Mouse (Mus musculus) liver, embryonic 15.5 days (tissue): Measurements from ENCODE around the gene Syne2. TPM values are rescaled to one million over a fixed set of nuclear protein-coding genes. Genes with fewer than 3 reads are reported as not detected.

ENCODE experiments used
- ATAC-seq: fragments of 200-750 bp; cut with Nextera tagmentation; 2 replicates; pipeline ENCODE4 v1.8.0; 2017; ENCODE audit warnings: moderate number of reproducible peaks, mild to moderate bottlenecking, moderate library complexity; ENCODE audit not compliant: insufficient read depth
- H3K27ac ChIP-seq: fragments of 300-500 bp; sonication (generic); replicated peaks from 2 replicates; pipeline ENCODE4 v1.5.1; 2015; ENCODE audit warnings: mild to moderate bottlenecking, inconsistent platforms
- H3K27me3 ChIP-seq: fragments of 300-500 bp; sonication (generic); 2 replicates; pipeline ENCODE4 v1.6.1; 2015; ENCODE audit warnings: mild to moderate bottlenecking, inconsistent platforms
- H3K36me3 ChIP-seq: fragments of 300-500 bp; sonication (generic); replicated peaks from 2 replicates; pipeline ENCODE4 v1.6.1; 2015; ENCODE audit warnings: moderate library complexity, mild to moderate bottlenecking, inconsistent platforms
- H3K4me1 ChIP-seq: fragments of 300-500 bp; sonication (generic); replicated peaks from 2 replicates; pipeline ENCODE4 v1.6.1; 2015; ENCODE audit warnings: inconsistent platforms
- H3K4me2 ChIP-seq: fragments of 300-500 bp; sonication (generic); 2 replicates; pipeline ENCODE4 v1.6.1; 2015; ENCODE audit warnings: moderate library complexity, mild to moderate bottlenecking, inconsistent platforms
- H3K4me3 ChIP-seq: fragments of 300-500 bp; sonication (generic); replicated peaks from 2 replicates; pipeline ENCODE4 v1.5.1; 2015; ENCODE audit warnings: mild to moderate bottlenecking, inconsistent platforms
- H3K9ac ChIP-seq: fragments of 300-500 bp; sonication (generic); 2 replicates; pipeline ENCODE4 v1.6.1; 2015; ENCODE audit warnings: moderate library complexity, mild to moderate bottlenecking, inconsistent platforms
- H3K9me3 ChIP-seq: fragments of 300-500 bp; sonication (generic); replicated peaks from 2 replicates; pipeline ENCODE4 v1.6.1; 2016; ENCODE audit warnings: inconsistent platforms
- WGBS: fragments of 180-500 bp; shearing (Covaris S2); methylation state at CpG from one replicate; pipeline ENCODE4 v1.1.7; 2015; ENCODE audit warnings: mixed read lengths; ENCODE audit not compliant: insufficient replicate concordance; 5-methylcytosine and 5-hydroxymethylcytosine counted together
- polyA plus RNA-seq: library from polyadenylated mRNA; unstranded; fragments of >200 nt; fragmentation: Nextera tagmentation; extraction: Ambion mirVana; gene quantifications from 2 replicates; pipeline ENCODE4 v1.2.1, GENCODE M21; 2015

Gene Syne2
- polyA plus RNA-seq, 1 experiment from 2014 or later, result 5.1 TPM

DNA sequence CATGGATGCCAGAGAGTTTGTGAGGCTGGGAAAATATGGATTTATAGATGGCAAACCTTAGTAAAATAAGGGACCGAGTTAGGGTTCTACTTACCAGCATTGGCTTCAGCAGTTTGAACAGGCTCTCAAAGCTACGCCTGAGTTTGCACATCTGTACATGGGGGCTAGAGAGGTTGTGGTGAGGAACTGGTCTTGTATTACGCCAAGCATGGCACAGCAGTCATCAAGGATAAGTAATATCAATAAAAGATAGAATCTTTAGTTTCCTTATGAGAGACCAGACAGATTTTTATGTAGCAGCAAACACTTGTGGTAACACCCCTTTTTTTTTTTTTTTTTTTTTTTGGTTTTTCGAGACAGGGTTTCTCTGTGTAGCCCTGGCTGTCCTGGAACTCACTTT lies 194.9 kb downstream of the Syne2 start:
- H3K9ac ChIP-seq, result no peak overlapping the region
- no peak for ATAC-seq
- no peaks in the 10 kb centered on the region for H3K9me3 ChIP-seq
- H3K27me3 ChIP-seq, result no peaks in the 10 kb centered on the region
- no peak overlapping the region for H3K4me2 ChIP-seq
- H3K4me1 ChIP-seq, result no peaks in the 10 kb centered on the region
- H3K27ac ChIP-seq, result no peak overlapping the region
- H3K36me3 ChIP-seq, result no peaks in the 10 kb centered on the region
- no peak overlapping the region for H3K4me3 ChIP-seq
- WGBS, result 61% methylated on average over 3 of the region's 4 CpGs

DNA sequence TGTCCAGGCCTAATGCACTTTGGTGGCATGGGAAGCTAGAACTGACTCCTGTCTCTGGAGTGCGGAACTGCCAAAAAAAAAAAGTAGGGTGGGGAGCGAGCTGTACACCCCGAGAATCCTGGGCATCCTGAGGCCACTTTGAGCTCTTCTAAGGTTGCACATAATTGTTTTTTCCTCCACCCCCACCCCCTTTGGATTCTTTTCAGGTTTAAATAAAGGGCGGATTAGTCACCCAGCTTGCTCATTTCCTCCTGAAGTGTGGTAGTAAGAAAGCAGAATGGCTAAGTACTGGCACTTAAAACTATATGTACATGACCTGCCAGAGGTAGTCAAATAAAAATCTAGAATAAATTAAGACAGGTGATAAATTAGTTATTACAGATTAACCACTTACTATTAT lies 195.5 kb downstream of the Syne2 start:
- Histone ChIP-seq H3K9ac (no peak overlapping the region), H3K4me2 (no peak overlapping the region), H3K27me3 (no peaks in the 10 kb centered on the region), H3K9me3 (no peaks in the 10 kb centered on the region), H3K36me3 (no peaks in the 10 kb centered on the region), H3K4me1 (no peaks in the 10 kb centered on the region), H3K27ac (no peak overlapping the region), H3K4me3 (no peak overlapping the region)
- no peak for ATAC-seq
- 64% methylated on average over 4 of the region's 4 CpGs for WGBS

DNA sequence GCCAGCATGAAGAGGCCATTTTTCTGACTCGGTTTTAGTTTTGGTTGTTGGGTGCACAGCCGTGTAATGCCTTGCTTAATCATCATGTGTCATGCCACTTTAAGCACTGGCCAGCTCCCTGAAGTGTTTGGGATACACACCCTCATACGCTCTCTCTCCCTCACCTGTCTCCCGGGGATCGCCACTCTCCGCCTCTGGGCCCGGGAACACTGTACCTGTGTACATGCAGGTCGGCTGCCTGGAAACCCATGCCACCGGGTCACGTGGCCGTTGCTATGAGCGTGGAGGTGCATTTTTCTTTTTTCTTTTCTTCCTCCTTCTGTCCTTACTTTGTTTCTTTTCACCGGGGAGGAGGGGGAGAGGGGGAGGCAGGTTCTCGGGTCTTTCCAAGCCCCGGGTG lies 197.1 kb downstream of the Syne2 start:
- no peaks in the 10 kb centered on the region for H3K27me3 ChIP-seq
- H3K4me3 ChIP-seq, result no peak overlapping the region
- no peaks in the 10 kb centered on the region for H3K36me3 ChIP-seq
- WGBS, result 70% methylated on average over 15 of the region's 15 CpGs
- no peak overlapping the region for H3K9ac ChIP-seq
- no peaks in the 10 kb centered on the region for H3K9me3 ChIP-seq
- ATAC-seq, result no peak
- H3K27ac ChIP-seq, result no peak overlapping the region
- H3K4me1 ChIP-seq, result no peaks in the 10 kb centered on the region
- no peak overlapping the region for H3K4me2 ChIP-seq

DNA sequence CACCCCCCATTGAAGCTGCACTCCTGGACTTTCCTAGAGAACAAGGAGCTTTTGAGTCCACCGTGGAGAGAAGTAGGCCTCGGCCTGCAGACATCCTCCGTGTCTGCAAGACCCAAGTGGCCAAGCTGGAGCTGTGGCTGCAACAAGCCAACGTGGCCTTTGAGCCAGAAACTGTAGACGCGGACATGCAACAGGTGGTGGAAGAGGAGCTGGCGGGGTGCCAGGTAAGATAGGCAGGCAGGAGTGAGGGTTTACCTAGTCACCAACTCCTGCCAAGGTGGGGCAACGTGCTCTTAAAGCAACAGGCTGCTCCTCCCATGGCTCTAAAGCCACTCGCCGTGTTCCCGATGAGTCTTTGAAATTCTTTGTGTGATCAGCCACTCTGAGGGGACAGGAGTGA lies 197.6 kb downstream of the Syne2 start:
- Histone ChIP-seq H3K27ac (no peak overlapping the region), H3K4me3 (no peak overlapping the region), H3K36me3 (no peaks in the 10 kb centered on the region), H3K9me3 (no peaks in the 10 kb centered on the region), H3K4me2 (no peak overlapping the region), H3K27me3 (no peaks in the 10 kb centered on the region), H3K4me1 (no peaks in the 10 kb centered on the region), H3K9ac (no peak overlapping the region)
- 78% methylated on average over 11 of the region's 11 CpGs for whole genome bisulfite sequencing
- ATAC-seq, result no peak

DNA sequence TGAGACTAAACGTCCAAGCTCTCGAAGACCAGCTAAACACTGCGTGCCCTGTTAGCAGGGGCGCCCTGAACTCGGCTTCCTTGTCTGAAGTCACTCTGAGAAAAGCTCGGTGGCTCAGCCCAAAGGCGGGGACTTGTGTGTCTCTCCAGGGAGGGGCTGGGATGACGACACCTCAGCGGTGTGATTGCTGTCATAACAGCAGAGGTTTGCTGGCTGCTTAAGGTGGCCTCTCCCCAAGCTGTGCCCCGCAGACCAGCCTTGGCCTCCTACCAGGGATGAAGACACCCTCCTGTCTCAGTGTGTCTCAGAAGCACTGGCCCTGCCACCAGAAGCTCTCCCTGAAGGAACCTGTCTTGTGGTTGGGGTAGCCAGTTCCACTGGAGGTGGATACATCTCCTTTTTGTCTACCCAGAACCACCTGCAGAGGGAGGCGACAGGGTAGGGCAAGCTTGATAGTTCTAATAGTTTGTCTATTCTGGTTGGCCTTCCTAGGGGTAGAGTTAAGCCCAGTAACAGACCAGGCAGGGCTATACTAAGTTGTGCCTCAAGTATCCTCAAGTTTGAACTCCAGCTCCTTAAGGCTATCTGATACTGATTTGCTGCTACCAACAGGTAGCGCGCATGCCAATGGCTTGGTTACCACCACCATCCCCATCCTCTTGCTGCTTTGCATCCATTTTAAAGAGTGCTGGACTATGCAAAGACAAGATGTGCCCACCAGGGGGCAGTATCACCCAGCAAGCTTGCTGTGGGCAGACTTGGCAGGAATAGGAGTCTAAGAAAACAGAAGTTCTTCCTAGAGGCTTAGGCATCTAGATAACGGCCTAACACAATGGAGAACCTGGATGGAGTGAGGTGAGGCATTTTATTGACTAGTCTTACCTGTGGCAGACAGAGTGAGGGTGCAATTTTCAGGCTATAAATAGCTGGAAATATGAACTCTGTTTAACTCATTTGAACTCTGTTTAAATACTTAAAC lies 198.5 kb downstream of the Syne2 start:
- 63% methylated on average over 14 of the region's 14 CpGs for WGBS
- no peaks in the 10 kb centered on the region for H3K4me1 ChIP-seq
- H3K27me3 ChIP-seq, result no peaks in the 10 kb centered on the region
- no peaks in the 10 kb centered on the region for H3K9me3 ChIP-seq
- H3K4me2 ChIP-seq, result no peak overlapping the region
- no peak for ATAC-seq
- H3K4me3 ChIP-seq, result no peak overlapping the region
- no peak overlapping the region for H3K27ac ChIP-seq
- no peak overlapping the region for H3K9ac ChIP-seq
- H3K36me3 ChIP-seq, result no peaks in the 10 kb centered on the region

DNA sequence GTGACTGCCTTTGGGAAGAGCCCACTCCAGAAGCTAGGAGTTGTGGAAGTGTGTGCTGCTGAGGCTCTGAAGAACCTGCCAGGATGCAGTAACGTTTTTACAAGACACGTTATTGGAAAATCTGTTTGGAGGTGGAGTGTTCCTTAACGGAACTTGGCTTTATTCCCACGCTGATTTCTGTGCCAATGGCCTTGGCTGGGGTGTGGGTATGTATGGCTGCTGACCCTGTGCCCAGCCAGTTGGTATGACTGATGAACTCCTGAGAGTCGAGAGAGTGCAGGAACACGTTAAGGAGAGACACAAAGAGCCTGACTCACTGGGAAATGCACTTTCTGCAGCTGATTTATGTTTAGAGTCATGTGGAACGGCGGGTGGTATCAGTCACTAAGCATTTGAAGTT lies 200.7 kb downstream of the Syne2 start:
- Histone ChIP-seq H3K4me2 (no peak overlapping the region), H3K4me1 (no peaks in the 10 kb centered on the region), H3K36me3 (no peaks in the 10 kb centered on the region), H3K9ac (no peak overlapping the region), H3K27ac (no peak overlapping the region), H3K4me3 (no peak overlapping the region), H3K27me3 (no peaks in the 10 kb centered on the region), H3K9me3 (no peaks in the 10 kb centered on the region)
- WGBS, result 66% methylated on average over 8 of the region's 8 CpGs
- no peak for ATAC-seq

DNA sequence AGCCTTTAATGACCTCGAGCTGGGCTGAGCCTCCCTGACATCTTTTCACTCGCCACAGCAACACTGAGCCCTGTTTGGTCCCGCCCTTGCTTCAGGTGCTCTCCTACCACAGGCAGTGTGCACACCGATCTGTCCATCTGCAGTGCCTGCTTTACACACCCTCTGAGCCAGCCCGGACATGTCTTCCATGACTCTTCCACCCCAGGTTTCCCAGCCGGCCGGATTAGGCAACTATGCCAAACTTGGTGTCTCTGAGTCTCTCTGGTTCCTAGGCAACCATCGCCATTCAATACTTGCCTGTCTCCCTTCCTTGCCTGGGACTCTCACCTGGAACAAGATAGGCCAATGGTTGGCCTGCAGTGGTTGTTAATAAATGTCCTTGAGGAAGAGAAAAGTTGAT lies 224.4 kb downstream of the Syne2 start:
- ATAC-seq, result no peak
- Histone ChIP-seq H3K4me3 (no peak overlapping the region), H3K27me3 (no peaks in the 10 kb centered on the region), H3K36me3 (no peaks in the 10 kb centered on the region), H3K4me2 (no peak overlapping the region), H3K9ac (no peak overlapping the region), H3K27ac (no peak overlapping the region), H3K9me3 (no peaks in the 10 kb centered on the region), H3K4me1 (no peaks in the 10 kb centered on the region)
- WGBS, result 77% methylated on average over 8 of the region's 8 CpGs

DNA sequence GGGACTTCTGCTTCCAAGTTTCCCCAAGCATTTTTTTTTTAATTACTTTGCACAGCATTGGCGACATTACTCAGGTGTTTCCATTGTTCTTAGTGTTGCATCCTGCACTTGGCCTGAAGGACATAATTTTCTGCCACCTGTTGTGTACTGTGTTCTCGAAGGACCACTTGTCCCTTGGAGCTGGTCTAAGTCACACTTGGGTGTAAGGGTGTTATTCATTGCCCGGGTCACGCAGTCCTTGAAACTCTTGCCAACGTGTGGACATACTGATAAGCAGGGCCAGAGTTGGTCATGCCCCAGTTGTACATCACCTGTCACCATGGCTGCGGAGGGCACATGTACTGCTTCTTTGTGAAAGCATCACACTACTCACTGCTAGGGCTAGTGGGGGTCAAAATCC lies 228.6 kb downstream of the Syne2 start:
- Histone ChIP-seq H3K9me3 (no peaks in the 10 kb centered on the region), H3K9ac (no peak overlapping the region), H3K4me3 (no peak overlapping the region), H3K36me3 (no peaks in the 10 kb centered on the region), H3K4me2 (no peak overlapping the region), H3K4me1 (no peaks in the 10 kb centered on the region), H3K27ac (no peak overlapping the region), H3K27me3 (no peaks in the 10 kb centered on the region)
- WGBS, result 68% methylated on average over 6 of the region's 6 CpGs
- no peak for ATAC-seq

DNA sequence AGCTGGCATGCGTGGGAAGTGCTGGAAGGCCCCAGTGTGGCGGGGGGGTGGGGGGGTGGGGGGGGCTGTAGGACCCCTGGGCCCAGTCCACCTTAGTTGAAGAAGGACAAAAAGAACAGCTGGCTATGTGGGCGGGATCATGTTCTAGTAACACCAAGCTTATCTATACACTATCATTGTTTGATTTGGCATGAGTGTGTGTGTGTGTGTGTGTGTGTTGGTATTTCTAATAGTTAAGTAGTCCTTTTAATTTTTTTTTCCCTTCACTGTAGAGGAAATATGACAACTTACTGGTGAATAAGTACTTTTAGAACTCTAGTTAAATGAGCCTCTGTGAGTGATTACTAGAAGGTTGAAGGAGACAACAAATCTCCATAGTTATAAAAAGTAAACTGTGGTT lies 230.0 kb downstream of the Syne2 start:
- H3K27me3 ChIP-seq, result no peaks in the 10 kb centered on the region
- no peak overlapping the region for H3K9ac ChIP-seq
- no peak overlapping the region for H3K27ac ChIP-seq
- 52% methylated on average over 3 of the region's 3 CpGs for WGBS
- H3K4me3 ChIP-seq, result no peak overlapping the region
- no peaks in the 10 kb centered on the region for H3K9me3 ChIP-seq
- H3K36me3 ChIP-seq, result no peaks in the 10 kb centered on the region
- no peaks in the 10 kb centered on the region for H3K4me1 ChIP-seq
- no peak overlapping the region for H3K4me2 ChIP-seq
- no peak for ATAC-seq

DNA sequence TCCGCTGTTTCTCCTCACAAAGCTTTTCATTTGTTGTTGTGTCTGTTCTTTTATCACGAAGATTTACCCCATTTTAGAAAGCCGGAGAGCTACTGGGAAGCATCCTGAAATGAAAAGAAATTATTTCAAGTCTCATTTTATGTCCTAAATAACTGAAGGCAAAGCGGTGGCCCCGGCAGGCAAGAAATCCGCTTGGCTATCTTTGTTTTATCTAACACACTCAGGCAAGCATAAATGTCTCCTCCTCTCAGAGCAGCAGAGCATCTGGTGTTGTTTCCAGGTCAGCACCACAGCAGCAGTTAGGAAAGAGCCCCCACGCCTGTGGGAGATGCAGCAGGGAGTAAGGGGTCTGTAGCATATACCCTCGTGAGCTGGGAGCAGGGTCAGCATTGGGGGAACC lies 230.7 kb downstream of the Syne2 start:
- 64% methylated on average over 8 of the region's 8 CpGs for WGBS
- H3K27me3 ChIP-seq, result no peaks in the 10 kb centered on the region
- no peaks in the 10 kb centered on the region for H3K4me1 ChIP-seq
- H3K9ac ChIP-seq, result no peak overlapping the region
- no peak overlapping the region for H3K27ac ChIP-seq
- ATAC-seq, result no peak
- H3K4me2 ChIP-seq, result no peak overlapping the region
- no peak overlapping the region for H3K4me3 ChIP-seq
- H3K36me3 ChIP-seq, result no peaks in the 10 kb centered on the region
- H3K9me3 ChIP-seq, result no peaks in the 10 kb centered on the region

DNA sequence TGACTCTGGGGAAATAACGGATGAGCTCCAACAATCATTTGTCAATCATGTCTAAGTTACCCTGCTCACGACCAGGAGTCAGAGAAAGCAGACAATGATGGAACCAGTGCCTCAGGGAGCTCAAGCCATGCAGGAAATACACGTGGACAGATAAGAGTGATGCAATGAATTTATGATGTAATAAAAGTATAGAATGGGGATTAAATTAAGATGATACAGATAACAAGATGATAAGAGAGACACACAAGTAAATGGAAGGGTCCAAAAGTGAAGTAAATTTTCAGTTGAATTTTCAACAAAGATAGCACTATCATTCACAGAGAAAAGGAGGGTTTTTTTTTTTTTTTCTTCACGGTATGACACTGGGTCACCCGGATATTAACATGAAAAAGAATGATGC lies 231.4 kb downstream of the Syne2 start:
- H3K36me3 ChIP-seq, result no peaks in the 10 kb centered on the region
- H3K4me3 ChIP-seq, result no peak overlapping the region
- H3K4me1 ChIP-seq, result no peaks in the 10 kb centered on the region
- no peak for ATAC-seq
- H3K9ac ChIP-seq, result no peak overlapping the region
- no peak overlapping the region for H3K4me2 ChIP-seq
- no peaks in the 10 kb centered on the region for H3K27me3 ChIP-seq
- WGBS, result 44% methylated on average over 5 of the region's 5 CpGs
- no peaks in the 10 kb centered on the region for H3K9me3 ChIP-seq
- H3K27ac ChIP-seq, result no peak overlapping the region

DNA sequence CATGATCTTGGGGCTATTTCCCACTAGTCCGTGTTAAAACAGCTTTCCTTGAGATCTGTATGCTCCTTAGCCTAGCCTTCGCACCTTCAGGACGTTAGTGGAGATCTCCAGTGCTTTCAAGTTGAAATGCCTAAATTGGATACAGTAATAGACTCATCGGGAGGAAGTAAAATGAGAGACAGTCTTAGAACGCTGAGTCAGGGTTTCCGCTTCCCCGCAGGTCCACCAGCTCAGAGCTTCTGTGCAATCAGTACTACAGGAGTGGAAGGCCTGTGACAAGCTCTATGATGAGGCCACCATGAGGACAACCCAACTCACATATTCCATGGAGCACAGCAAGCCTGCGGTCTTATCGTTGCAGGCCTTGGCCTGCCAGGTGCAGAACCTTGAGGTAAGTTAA lies 233.9 kb downstream of the Syne2 start:
- no peak overlapping the region for H3K4me3 ChIP-seq
- WGBS, result 71% methylated on average over 9 of the region's 9 CpGs
- H3K9ac ChIP-seq, result no peak overlapping the region
- no peaks in the 10 kb centered on the region for H3K9me3 ChIP-seq
- H3K27me3 ChIP-seq, result no peaks in the 10 kb centered on the region
- H3K4me2 ChIP-seq, result no peak overlapping the region
- ATAC-seq, result no peak
- H3K4me1 ChIP-seq, result no peaks in the 10 kb centered on the region
- no peaks in the 10 kb centered on the region for H3K36me3 ChIP-seq
- no peak overlapping the region for H3K27ac ChIP-seq
